Mouse (Mus musculus) midbrain, postnatal 0 days (tissue): ENCODE data around the gene Prex1. TPM values are rescaled to one million over a fixed set of nuclear protein-coding genes. Genes with fewer than 3 reads are reported as not detected.

Experiments
- ATAC-seq: fragments of 200-750 bp; cut with Nextera tagmentation; 2 replicates; pipeline ENCODE4 v1.8.0; 2017; ENCODE audit warnings: moderate number of reproducible peaks, mild to moderate bottlenecking, moderate TSS enrichment, moderate library complexity; ENCODE audit not compliant: low FRiP score
- DNase-seq: peaks from one replicate; pipeline ENCODE4 v3.0.0-alpha.2; 2015; ENCODE audit warnings: low spot score
- H3K27ac ChIP-seq: fragments of 300-500 bp; sonication (generic); 2 replicates; pipeline ENCODE4 v1.5.1; 2014; ENCODE audit warnings: low read depth, mild to moderate bottlenecking, low read length, mixed read lengths
- H3K27me3 ChIP-seq: fragments of 300-500 bp; sonication (generic); 2 replicates; pipeline ENCODE4 v1.6.1; 2014; ENCODE audit warnings: low read length, control low read depth, mixed read lengths; ENCODE audit not compliant: insufficient read depth
- H3K36me3 ChIP-seq: fragments of 300-500 bp; sonication (generic); 2 replicates; pipeline ENCODE4 v1.6.1; 2014; ENCODE audit warnings: low read length, control low read depth, mixed read lengths; ENCODE audit not compliant: insufficient read depth
- H3K4me1 ChIP-seq: fragments of 300-500 bp; sonication (generic); 2 replicates; pipeline ENCODE4 v1.6.1; 2014; ENCODE audit warnings: mild to moderate bottlenecking, control low read depth, antibody characterized with exemption, low read length, mixed read lengths; ENCODE audit not compliant: insufficient read depth
- H3K4me2 ChIP-seq: fragments of 300-500 bp; sonication (generic); 2 replicates; pipeline ENCODE4 v1.6.1; 2014; ENCODE audit warnings: low read depth, mild to moderate bottlenecking, low read length, mixed read lengths; ENCODE audit not compliant: poor library complexity, severe bottlenecking
- H3K4me3 ChIP-seq: fragments of 300-500 bp; sonication (generic); 2 replicates; pipeline ENCODE4 v1.5.1; 2014; ENCODE audit warnings: low read depth, mild to moderate bottlenecking, low read length, moderate library complexity
- H3K9ac ChIP-seq: fragments of 300-500 bp; sonication (generic); replicated peaks from 2 replicates; pipeline ENCODE4 v1.6.1; 2014; ENCODE audit warnings: mild to moderate bottlenecking, low read length, moderate library complexity, mixed read lengths; ENCODE audit not compliant: poor library complexity, severe bottlenecking
- H3K9me3 ChIP-seq: fragments of 300-500 bp; sonication (generic); 2 replicates; pipeline ENCODE4 v1.6.1; 2016; ENCODE audit warnings: low read length, control low read depth
- CTCF ChIP-seq: IDR thresholded peaks from 2 replicates; pipeline ENCODE4 v1.5.1; 2016; ENCODE audit warnings: antibody characterized with exemption, mild to moderate bottlenecking
- WGBS: fragments of 180-500 bp; shearing (Covaris S2); extraction: QIAGEN DNeasy Blood & Tissue Kit; methylation state at CpG from one replicate; pipeline ENCODE4 v1.1.7; 2014; 5-methylcytosine and 5-hydroxymethylcytosine counted together
- polyA plus RNA-seq: library from polyadenylated mRNA; unstranded; fragments of >200 nt; fragmentation: Nextera tagmentation; extraction: Ambion mirVana; gene quantifications from 2 replicates; pipeline ENCODE4 v1.2.1, GENCODE M21; 2015
- total RNA-seq: library from RNA; depleted of rRNA; stranded (reverse); fragments of >200 nt; gene quantifications from 2 replicates; pipeline ENCODE4 v1.2.3, GENCODE M21; 2014

The Prex1 gene
- total and polyA plus RNA-seq, 2 experiments from 2014 or later, result 17.4 to 53.8 TPM

DNA sequence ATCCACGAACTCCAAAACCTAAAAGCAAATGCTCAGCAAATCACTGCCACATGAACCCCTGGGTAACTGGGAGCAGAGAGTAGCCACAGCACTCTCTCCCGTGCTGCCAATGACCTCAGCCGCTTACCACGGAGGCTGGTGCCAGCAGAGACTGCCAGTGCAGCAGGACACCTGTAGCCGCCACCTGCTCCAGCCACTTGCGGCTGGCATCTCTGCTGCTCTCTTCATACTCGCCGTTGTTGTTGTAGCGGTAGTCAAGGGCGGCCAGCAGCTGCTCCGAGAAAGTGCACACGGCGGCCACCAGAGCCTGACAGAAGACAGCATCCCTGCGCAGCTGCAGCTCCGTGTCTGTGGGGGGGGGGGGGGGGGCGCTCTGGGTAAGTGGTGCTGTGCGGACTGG lies 138.2 kb downstream of the Prex1 start:
- no peak for TF ChIP-seq CTCF
- WGBS, result 58% methylated on average over 16 of the region's 17 CpGs
- H3K27ac ChIP-seq, result peak overlapping the region; percentile 55; the same call in 1 of the 2 replicates
- H3K9me3 ChIP-seq, result no peaks in the 10 kb centered on the region
- peaks cover 7% of the 10 kb centered on the region for H3K36me3 ChIP-seq
- H3K4me3 ChIP-seq, result no peak overlapping the region
- H3K4me1 ChIP-seq, result no peaks in the 10 kb centered on the region
- H3K27me3 ChIP-seq, result no peaks in the 10 kb centered on the region
- no peak overlapping the region for H3K4me2 ChIP-seq
- no peak overlapping the region for H3K9ac ChIP-seq
- ATAC-seq, result no peak; the same call in 1 of the 2 replicates
- peak; percentile 66 for DNase-seq

DNA sequence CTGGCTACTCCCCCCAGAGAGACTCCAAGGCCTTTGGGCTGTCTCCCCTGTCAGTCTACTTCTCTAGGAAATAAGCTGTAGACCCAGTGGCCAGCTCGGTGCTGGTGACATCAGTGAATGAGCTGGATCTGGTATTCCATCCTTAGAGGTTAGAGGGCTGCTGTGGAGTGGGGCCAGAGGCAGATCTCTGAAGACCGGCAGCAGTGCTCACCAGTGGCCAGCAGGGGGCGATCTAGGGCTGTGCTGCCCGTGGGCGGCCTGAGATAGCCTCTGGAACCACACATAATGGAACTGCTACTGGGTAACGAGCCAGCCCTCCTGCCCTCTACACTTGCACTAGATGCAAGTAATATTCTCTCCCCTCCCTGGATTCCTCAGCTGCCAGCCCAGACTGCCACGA lies 138.7 kb downstream of the Prex1 start:
- Histone ChIP-seq H3K4me2 (no peak overlapping the region), H3K9me3 (no peaks in the 10 kb centered on the region), H3K4me1 (no peaks in the 10 kb centered on the region), H3K27me3 (no peaks in the 10 kb centered on the region), H3K36me3 (peaks cover 7% of the 10 kb centered on the region; the same call in 1 of the 2 replicates), H3K27ac (peak overlapping the region; percentile 55; the same call in 1 of the 2 replicates), H3K4me3 (no peak overlapping the region), H3K9ac (no peak overlapping the region)
- WGBS, result 16% methylated on average over 7 of the region's 7 CpGs
- ATAC-seq (peak; percentile 26; the same call in 1 of the 2 replicates), DNase-seq (peak; percentile 65)
- peak; percentile 89 for TF ChIP-seq CTCF

DNA sequence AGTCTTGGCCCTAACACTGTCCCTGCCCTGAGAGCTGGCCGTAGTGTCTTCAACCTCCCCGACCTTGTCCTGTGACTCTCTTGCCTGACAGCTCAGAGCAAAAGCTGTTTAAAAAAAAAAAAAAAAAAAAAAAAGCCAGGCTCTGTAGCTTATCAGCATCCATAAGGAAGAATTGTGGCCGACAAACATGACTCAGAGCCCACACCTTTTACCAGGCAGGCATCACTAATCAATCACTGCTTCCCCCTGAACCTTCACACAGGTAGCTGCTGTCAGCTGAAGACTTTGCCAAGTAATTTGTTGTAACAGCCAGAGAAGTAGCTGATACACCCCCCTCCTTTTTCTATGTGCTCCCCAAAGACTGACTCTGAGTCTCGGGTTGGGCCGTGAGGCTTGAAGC lies 140.0 kb downstream of the Prex1 start:
- no peak overlapping the region for H3K9ac ChIP-seq
- H3K27ac ChIP-seq, result no peak overlapping the region
- DNase-seq (no peak), ATAC-seq (no peak)
- no peaks in the 10 kb centered on the region for H3K4me1 ChIP-seq
- no peaks in the 10 kb centered on the region for H3K9me3 ChIP-seq
- no peak for TF ChIP-seq CTCF
- peaks cover 11% of the 10 kb centered on the region; the same call in 1 of the 2 replicates for H3K36me3 ChIP-seq
- 90% methylated on average over 5 of the region's 5 CpGs for WGBS
- H3K4me3 ChIP-seq, result no peak overlapping the region
- no peaks in the 10 kb centered on the region for H3K27me3 ChIP-seq
- H3K4me2 ChIP-seq, result no peak overlapping the region

DNA sequence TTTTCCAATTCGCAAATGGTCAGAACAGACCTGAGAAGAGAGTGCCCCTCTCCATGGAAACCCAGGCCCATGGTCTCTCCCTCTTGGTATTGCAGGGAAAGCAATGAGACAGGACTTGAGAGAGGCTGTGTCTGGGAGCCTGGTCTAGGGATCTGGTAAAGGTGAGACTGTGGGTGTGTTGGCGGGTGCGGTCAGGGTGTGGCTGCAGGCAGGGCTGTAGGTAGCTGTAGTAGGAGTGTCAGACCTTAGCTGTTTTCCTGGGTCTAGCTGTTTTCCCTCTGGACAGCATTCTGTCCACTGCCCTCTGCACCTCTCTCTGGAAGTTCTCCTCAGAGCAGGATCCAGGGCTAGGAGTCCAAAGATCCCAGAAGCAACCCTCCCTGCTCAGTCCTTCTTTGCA lies 141.3 kb downstream of the Prex1 start:
- H3K4me1 ChIP-seq, result no peaks in the 10 kb centered on the region

DNA sequence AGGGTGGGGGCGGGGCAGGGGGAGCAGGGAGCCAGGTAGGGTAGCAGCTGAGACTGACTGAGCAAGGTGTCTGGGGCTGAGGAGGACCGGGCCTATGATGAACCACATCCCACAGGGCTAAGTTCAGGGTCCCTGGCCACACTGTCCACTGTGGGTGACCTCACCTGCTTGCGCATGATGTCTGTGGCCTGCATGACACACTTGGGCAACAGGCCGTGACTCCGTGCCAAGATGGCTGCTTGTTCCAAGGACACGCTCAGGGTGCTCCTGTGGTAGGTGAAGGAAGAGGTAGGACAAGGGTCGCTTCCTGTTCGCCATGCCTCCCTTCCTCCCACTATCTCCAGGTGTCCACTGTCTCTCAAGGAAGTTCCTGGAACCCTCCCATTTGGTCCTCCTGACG lies 144.4 kb downstream of the Prex1 start:
- Histone ChIP-seq H3K4me3 (no peak overlapping the region), H3K36me3 (peaks cover 7% of the 10 kb centered on the region), H3K27me3 (no peaks in the 10 kb centered on the region), H3K27ac (no peak overlapping the region), H3K9me3 (no peaks in the 10 kb centered on the region), H3K9ac (no peak overlapping the region), H3K4me1 (no peaks in the 10 kb centered on the region), H3K4me2 (no peak overlapping the region)
- ATAC-seq (no peak), DNase-seq (no peak)
- WGBS, result 99% methylated on average over 9 of the region's 9 CpGs
- no peak for TF ChIP-seq CTCF

More for the DNA sequence above, 141.3 kb downstream of the Prex1 start:
- no peaks in the 10 kb centered on the region for H3K9me3 ChIP-seq
- no peak overlapping the region for H3K27ac ChIP-seq
- ATAC-seq (no peak), DNase-seq (no peak)
- no peak overlapping the region for H3K4me2 ChIP-seq
- WGBS, result 93% methylated on average over 3 of the region's 3 CpGs
- H3K9ac ChIP-seq, result no peak overlapping the region
- no peaks in the 10 kb centered on the region for H3K27me3 ChIP-seq
- no peak for TF ChIP-seq CTCF
- H3K4me3 ChIP-seq, result no peak overlapping the region
- H3K36me3 ChIP-seq, result peaks cover 11% of the 10 kb centered on the region

DNA sequence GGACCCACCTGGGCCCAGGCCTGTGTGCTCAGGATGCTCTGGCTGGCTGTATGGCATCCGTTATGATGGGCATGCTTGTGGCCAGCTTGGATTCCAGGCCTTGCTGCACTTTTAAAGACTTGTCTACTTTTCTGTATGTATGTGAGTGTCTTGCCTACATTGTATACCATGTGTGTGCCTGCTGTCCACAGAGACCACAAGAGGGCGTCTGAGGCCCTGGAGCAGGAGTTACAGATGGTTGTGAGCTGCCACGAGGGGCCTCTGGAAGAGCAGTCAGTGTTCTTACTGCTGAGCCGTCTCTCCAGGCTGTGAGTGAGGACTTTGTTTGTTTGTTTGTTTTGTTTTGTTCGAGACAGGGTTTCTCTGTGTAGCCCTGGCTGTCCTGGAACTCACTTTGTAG lies 148.1 kb downstream of the Prex1 start:
- Histone ChIP-seq H3K4me1 (no peaks in the 10 kb centered on the region), H3K4me2 (no peak overlapping the region), H3K4me3 (no peak overlapping the region), H3K9ac (no peak overlapping the region), H3K9me3 (no peaks in the 10 kb centered on the region), H3K27me3 (no peaks in the 10 kb centered on the region), H3K36me3 (peaks cover 7% of the 10 kb centered on the region), H3K27ac (no peak overlapping the region)
- TF ChIP-seq CTCF, result peak; percentile 58
- 76% methylated on average over 5 of the region's 5 CpGs for WGBS
- no peak for ATAC-seq
- DNase-seq, result peak; percentile 18
